In genomic region chr9:108219766-108220379, GRCm38 (mm10) we compare ENCODE assay signal across 19 mouse cellular contexts. TPM values are rescaled to one million over a fixed set of nuclear protein-coding genes. Genes with fewer than 3 reads are reported as not detected.
A peak's percentile ranks its signal among the peaks of the same experiment; 100 is the strongest.
DNase-seq lines count a peak whose midpoint lies in the region; ATAC-seq and TF ChIP-seq lines count a peak whose summit lies in the region.
"Had no signal": no experiment of that assay in that cellular context is flagged by ENCODE, and none has a peak within 500 bp of the region (broad histone marks: within the 10 kb centered on the region; RNA-seq: fewer than 3 reads in every experiment).

No protein-coding gene starts in this region.

- H3K27me3 ChIP-seq in heart, embryonic 15.5 days = no peaks in the 10 kb centered on the region
- H3K27me3 ChIP-seq in heart, embryonic 12.5 days (replicated peaks) = no peaks in the 10 kb centered on the region
- no peaks in the 10 kb centered on the region for H3K27me3 ChIP-seq in limb, embryonic 15.5 days
- H3K27me3 ChIP-seq in hindbrain, embryonic 14.5 days (ENCODE audit: control insufficient read depth, insufficient read depth, low read length) = no peaks in the 10 kb centered on the region
- H3K27me3 ChIP-seq: midbrain, embryonic 13.5 days had no signal

- intact Hi-C loops in gastrocnemius, adult 2 months (cut with DNase I) = loop anchor here (5.0 kb wide), 1 partner anchor 42 kb away; the partner anchor contains the start of gene Dag1

- DNase-seq in gastrocnemius, adult 2 months = peak; percentile 61
- DNase-seq in gastrocnemius, postnatal 4 days (ENCODE audit: low spot score in 2 of 2) = no peak
- DNase-seq in adipocyte (ENCODE audit: low spot score) = peak; percentile 47
- DNase-seq in hindbrain, embryonic 14.5 days (ENCODE audit: low spot score) = no peak
- no peak for DNase-seq in left cerebral cortex, adult 9 months (ENCODE audit: low spot score in 2 of 2)
- DNase-seq: B cell, adult 2 months; cerebellum, adult 9-10 months; embryo, embryonic 11 days; kidney, adult 18-20 months; lung, adult 18-20 months; lung, postnatal 36 days; thymus, adult 2 months had no signal

- peak overlapping the region; percentile 91 for H3K27ac ChIP-seq in gastrocnemius, adult 2 months
- peak overlapping the region; percentile 79 for H3K27ac ChIP-seq in heart, embryonic 15.5 days
- H3K27ac ChIP-seq in heart, embryonic 12.5 days (ENCODE audit: poor library complexity, severe bottlenecking) = no peak overlapping the region
- H3K27ac ChIP-seq in limb, embryonic 15.5 days = peak overlapping the region; percentile 73
- H3K27ac ChIP-seq in hindbrain, embryonic 14.5 days = no peak overlapping the region
- H3K27ac ChIP-seq: hindbrain, postnatal 0 days; midbrain, embryonic 13.5 days had no signal

- no peak overlapping the region for H3K9ac ChIP-seq in heart, embryonic 15.5 days
- no peak overlapping the region for H3K9ac ChIP-seq in heart, embryonic 12.5 days
- no peak overlapping the region for H3K9ac ChIP-seq in limb, embryonic 15.5 days
- no peak overlapping the region for H3K9ac ChIP-seq in hindbrain, embryonic 14.5 days
- H3K9ac ChIP-seq: midbrain, embryonic 13.5 days had no signal

- H3K4me1 ChIP-seq in heart, embryonic 15.5 days (replicated peaks) = peaks cover 30% of the 10 kb centered on the region
- H3K4me1 ChIP-seq in heart, embryonic 12.5 days (replicated peaks) = peaks cover 32% of the 10 kb centered on the region
- peaks cover 10% of the 10 kb centered on the region for H3K4me1 ChIP-seq in limb, embryonic 15.5 days
- no peaks in the 10 kb centered on the region for H3K4me1 ChIP-seq in hindbrain, embryonic 14.5 days (replicated peaks; ENCODE audit: control insufficient read depth, insufficient read depth, low read length)
- H3K4me1 ChIP-seq: midbrain, embryonic 13.5 days had no signal

- H3K36me3 ChIP-seq in heart, embryonic 15.5 days = peaks cover 27% of the 10 kb centered on the region
- H3K36me3 ChIP-seq in heart, embryonic 12.5 days = peaks cover 28% of the 10 kb centered on the region
- peaks cover 26% of the 10 kb centered on the region for H3K36me3 ChIP-seq in limb, embryonic 15.5 days
- H3K36me3 ChIP-seq in hindbrain, embryonic 14.5 days (replicated peaks; ENCODE audit: control insufficient read depth, insufficient read depth) = peaks cover 26% of the 10 kb centered on the region

- H3K4me3 ChIP-seq in gastrocnemius, adult 2 months = peak overlapping the region; percentile 45
- H3K4me3 ChIP-seq in heart, embryonic 15.5 days = no peak overlapping the region
- H3K4me3 ChIP-seq in heart, embryonic 12.5 days = no peak overlapping the region
- H3K4me3 ChIP-seq in limb, embryonic 15.5 days = no peak overlapping the region
- no peak overlapping the region for H3K4me3 ChIP-seq in hindbrain, embryonic 14.5 days (replicated peaks; ENCODE audit: low read length)
- H3K4me3 ChIP-seq: erythroblast, embryonic 14.5 days; left cerebral cortex, adult 2 months; midbrain, embryonic 13.5 days had no signal

- WGBS in heart, embryonic 15.5 days = 79% methylated on average over 12 of the region's 12 CpGs
- WGBS in heart, embryonic 12.5 days = 86% methylated on average over 12 of the region's 12 CpGs
- WGBS in limb, embryonic 15.5 days = 68% methylated on average over 12 of the region's 12 CpGs
- whole genome bisulfite sequencing in hindbrain, embryonic 14.5 days = 89% methylated on average over 12 of the region's 12 CpGs

- no peak for ATAC-seq in heart, embryonic 15.5 days (replicated peaks; ENCODE audit: insufficient number of reproducible peaks, insufficient read depth, low FRiP score, low read depth)
- no peak for ATAC-seq in heart, embryonic 12.5 days (ENCODE audit: insufficient number of reproducible peaks, low FRiP score)
- ATAC-seq in limb, embryonic 15.5 days (ENCODE audit: insufficient number of reproducible peaks, low FRiP score, low TSS enrichment, low read depth) = no peak
- ATAC-seq in hindbrain, embryonic 14.5 days (ENCODE audit: low FRiP score) = no peak
- ATAC-seq: hindbrain, postnatal 0 days; midbrain, embryonic 13.5 days had no signal

- no peaks in the 10 kb centered on the region for H3K9me3 ChIP-seq in heart, embryonic 15.5 days (replicated peaks)
- no peaks in the 10 kb centered on the region for H3K9me3 ChIP-seq in heart, embryonic 12.5 days (replicated peaks)
- no peaks in the 10 kb centered on the region for H3K9me3 ChIP-seq in limb, embryonic 15.5 days
- H3K9me3 ChIP-seq in hindbrain, embryonic 14.5 days (ENCODE audit: control insufficient read depth, low read length) = no peaks in the 10 kb centered on the region
- H3K9me3 ChIP-seq: midbrain, embryonic 13.5 days had no signal

- H3K4me2 ChIP-seq in heart, embryonic 15.5 days = no peak overlapping the region
- no peak overlapping the region for H3K4me2 ChIP-seq in heart, embryonic 12.5 days
- H3K4me2 ChIP-seq in limb, embryonic 15.5 days = no peak overlapping the region
- no peak overlapping the region for H3K4me2 ChIP-seq in hindbrain, embryonic 14.5 days (replicated peaks)
- H3K4me2 ChIP-seq: midbrain, embryonic 13.5 days had no signal

- no peak for TF ChIP-seq CTCF in gastrocnemius, adult 2 months (IDR thresholded peaks at IDR 0.05)

RNA-seq across cellular contexts. Expression of gene Bsn, which starts 29.7 kb away (rescaled TPM):
- total RNA-seq in gastrocnemius, adult 2 months (2021) = under 1 TPM in 1 of 2 experiments, not detected in 1; 0.03 TPM
- under 1 TPM; 0.39 to 0.41 TPM for total RNA-seq in gastrocnemius, postnatal 4 days (2021)
- polyA plus RNA-seq in heart, embryonic 15.5 days (2015; fragmentation: Nextera tagmentation; extraction: Ambion mirVana) = 0.13 and 0.84 TPM in 2 replicates
- polyA plus RNA-seq in heart, embryonic 12.5 days (2016; fragmentation: Nextera tagmentation; extraction: Ambion mirVana) = 0.39 and 0.50 TPM in 2 replicates
- polyA plus RNA-seq in limb, embryonic 15.5 days (2015; fragmentation: Nextera tagmentation; extraction: Ambion mirVana) = 0.76 and 0.82 TPM in 2 replicates
- polyA plus RNA-seq in hindbrain, embryonic 14.5 days (2014; fragmentation: Nextera tagmentation; extraction: Ambion mirVana) = 15.4 and 15.7 TPM in 2 replicates

RNA-seq across cellular contexts. Expression of gene Dag1, which starts 43.9 kb away (rescaled TPM):
- 100 to 1,000 TPM; 170 to 229 TPM for total RNA-seq in gastrocnemius, adult 2 months (2021)
- 100 to 1,000 TPM; 400 to 402 TPM for total RNA-seq in gastrocnemius, postnatal 4 days (2021)
- 128 and 143 TPM in 2 replicates for polyA plus RNA-seq in heart, embryonic 15.5 days (2015; fragmentation: Nextera tagmentation; extraction: Ambion mirVana)
- polyA plus RNA-seq in heart, embryonic 12.5 days (2016; fragmentation: Nextera tagmentation; extraction: Ambion mirVana) = 188 and 200 TPM in 2 replicates
- polyA plus RNA-seq in limb, embryonic 15.5 days (2015; fragmentation: Nextera tagmentation; extraction: Ambion mirVana) = 86.6 and 107 TPM in 2 replicates
- polyA plus RNA-seq in hindbrain, embryonic 14.5 days (2014; fragmentation: Nextera tagmentation; extraction: Ambion mirVana) = 76.7 and 83.0 TPM in 2 replicates

Comparison
In these comparisons a context has a peak if more than half of its experiments do, and no peak if none do; other contexts are left out.
1. DNase-seq: peak in gastrocnemius, adult 2 months (single experiment) and adipocyte (single experiment); none in gastrocnemius, postnatal 4 days (0 of 2), hindbrain, embryonic 14.5 days (single experiment) and left cerebral cortex, adult 9 months (0 of 2).
2. H3K27ac ChIP-seq: peak in gastrocnemius, adult 2 months (single experiment), heart, embryonic 15.5 days (single experiment) and limb, embryonic 15.5 days (single experiment); none in heart, embryonic 12.5 days (single experiment) and hindbrain, embryonic 14.5 days (single experiment).